Mouse (Mus musculus): ENCODE measurements at regions not wholly inside any gene's neighbourhood (a gene's known extent, or its start where the extent isn't known, plus 50 kb on each side); places are given as distances from the start of the nearest gene placed in this dataset.

DNA sequence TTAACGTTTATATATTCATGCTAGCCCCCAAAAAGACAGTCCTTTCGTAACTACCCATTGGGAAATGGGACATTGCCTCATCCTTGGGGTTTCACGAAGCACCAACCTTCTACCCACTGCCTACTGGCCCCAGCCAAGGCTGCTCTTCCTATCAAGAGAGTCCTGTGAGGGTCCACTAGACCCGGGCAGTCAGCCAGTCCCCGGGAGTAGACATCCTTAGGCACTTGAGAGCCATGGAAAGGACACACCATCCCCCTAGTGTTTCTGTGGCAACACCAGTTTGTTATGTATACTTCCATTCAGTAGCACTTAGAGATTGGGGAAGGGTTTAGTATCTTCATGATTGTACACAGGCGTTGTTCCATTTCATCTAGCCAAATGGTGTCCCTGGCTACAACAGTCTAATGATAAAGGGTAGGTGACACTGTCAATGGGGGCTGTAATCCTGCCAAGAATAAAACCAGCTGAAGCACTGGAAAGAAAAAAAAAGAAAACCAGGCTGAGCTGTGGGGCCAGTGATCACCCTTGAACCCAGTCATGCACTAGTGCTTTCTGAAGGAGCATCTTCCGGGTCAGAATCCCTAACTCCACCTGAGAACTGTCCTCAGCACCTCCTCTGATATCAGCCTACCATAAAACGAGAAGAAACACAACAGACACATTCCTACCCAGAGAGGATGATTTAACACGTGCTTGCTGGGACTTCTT, 108.2 kb downstream of the Tomm20 start:
- no peak for TF ChIP-seq CTCF (IDR thresholded peaks at IDR 0.05 in 2 of 3, conservative IDR thresholded peaks at IDR 0.05 in 1 of 3; ENCODE audit: control insufficient read depth in 1 of 3, insufficient read depth in 1 of 3, low read depth in 2 of 3, low read length in 3 of 3, poor library complexity in 1 of 3, severe bottlenecking in 1 of 3)
- no peak for TF ChIP-seq EP300 (IDR thresholded peaks at IDR 0.05; ENCODE audit: low read depth in 1 of 2, low read length in 2 of 2)
- TF ChIP-seq GATA1 (IDR thresholded peaks at IDR 0.05; ENCODE audit: low read depth, low read length): no peak
- no peak for TF ChIP-seq MAFK (IDR thresholded peaks at IDR 0.05; ENCODE audit: borderline replicate concordance, low read depth, low read length)
- TF ChIP-seq USF1 (IDR thresholded peaks at IDR 0.05; ENCODE audit: low read depth, low read length): no peak
- no peak for TF ChIP-seq ZC3H11A (IDR thresholded peaks at IDR 0.05; ENCODE audit: low read depth, low read length)
- TF ChIP-seq UBTF (IDR thresholded peaks at IDR 0.05; ENCODE audit: borderline replicate concordance, insufficient read depth, low read depth, low read length): no peak
- TF ChIP-seq ETS1 (IDR thresholded peaks at IDR 0.05; ENCODE audit: low read depth, low read length): no peak
- TF ChIP-seq ZMIZ1 (IDR thresholded peaks at IDR 0.05; ENCODE audit: low read depth, low read length): no peak
- TF ChIP-seq HCFC1 (IDR thresholded peaks at IDR 0.05; ENCODE audit: low read depth, low read length): no peak
- TF ChIP-seq POLR2A (IDR thresholded peaks at IDR 0.05; ENCODE audit: control insufficient read depth in 1 of 2, insufficient read depth in 1 of 2, low read depth in 1 of 2, low read length in 2 of 2, poor library complexity in 1 of 2): no peak
- no peak for TF ChIP-seq USF2 (IDR thresholded peaks at IDR 0.05; ENCODE audit: borderline replicate concordance in 1 of 2, insufficient read depth in 1 of 2, low read depth in 1 of 2, low read length in 2 of 2)
